Mouse (Mus musculus): Measurements from ENCODE around the gene Psmc5. TPM values are rescaled to one million over a fixed set of nuclear protein-coding genes. Genes with fewer than 3 reads are reported as not detected.
A peak's percentile ranks its signal among the peaks of the same experiment; 100 is the strongest.
"Not testable (repeated sequence)": the region's sequence is repeated elsewhere in the genome, so short reads cannot be mapped to it uniquely, and the experiment has no call there.

Gene Psmc5
- total RNA-seq (2021): 150 and 151 TPM in 2 replicates
- long read RNA-seq, transcript Psmc5-201 (11 exons, 1,316 nt): major isoform, 266 of 289 reads
- long read RNA-seq, transcript Psmc5-202 (10 exons, 1,394 nt): minor isoform, 6 of 289 reads
- long read RNA-seq, partial matches to known transcripts: 8 of 289 reads
- long read RNA-seq, other reads (novel, unspliced or antisense): 9 of 289 reads

DNA sequence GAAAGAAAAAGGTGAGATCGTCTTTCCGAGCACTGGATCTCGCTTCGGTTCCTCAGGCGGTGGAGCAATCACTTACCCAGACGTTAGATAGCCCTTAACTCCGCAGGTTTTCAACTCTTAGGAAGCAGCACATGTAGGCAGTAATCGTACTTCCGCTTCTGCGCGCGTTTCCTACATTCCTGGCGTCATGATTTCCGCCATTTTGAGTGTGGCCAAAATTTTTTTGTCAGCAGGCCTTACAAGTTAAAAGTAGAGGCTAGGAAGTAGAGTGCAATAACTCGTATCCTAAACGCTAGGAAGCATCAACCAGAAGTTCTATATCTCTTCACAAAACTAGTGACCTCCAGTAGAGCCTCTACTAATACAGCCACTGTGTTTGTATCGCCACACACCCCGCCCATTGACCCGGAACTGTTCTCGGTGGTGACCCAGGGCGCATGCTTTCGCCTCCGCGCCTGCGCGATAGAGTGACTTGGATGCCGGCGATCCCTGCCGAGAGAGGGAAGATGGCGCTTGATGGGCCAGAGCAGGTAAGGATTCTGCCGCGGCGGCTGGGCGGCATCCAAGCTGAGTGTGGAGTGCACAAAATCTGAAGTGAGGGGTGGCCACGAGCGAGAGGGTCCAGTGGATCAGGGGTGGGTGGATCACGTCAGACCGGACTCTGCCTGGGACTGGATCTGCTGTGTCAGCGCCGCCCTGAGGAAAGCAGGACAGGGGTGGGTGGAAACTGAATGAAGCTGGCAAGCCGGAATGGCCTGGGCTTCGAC lies at the start of gene Psmc5, which contains the start of gene Ftsj3:
Gene Psmc5 (plus strand): TSS at position 470 of the 767 bp plus-strand sequence.
Gene Ftsj3 (minus strand): TSS at position 395 of the 767 bp plus-strand sequence.
- peak; percentile 99 for DNase-seq

DNA sequence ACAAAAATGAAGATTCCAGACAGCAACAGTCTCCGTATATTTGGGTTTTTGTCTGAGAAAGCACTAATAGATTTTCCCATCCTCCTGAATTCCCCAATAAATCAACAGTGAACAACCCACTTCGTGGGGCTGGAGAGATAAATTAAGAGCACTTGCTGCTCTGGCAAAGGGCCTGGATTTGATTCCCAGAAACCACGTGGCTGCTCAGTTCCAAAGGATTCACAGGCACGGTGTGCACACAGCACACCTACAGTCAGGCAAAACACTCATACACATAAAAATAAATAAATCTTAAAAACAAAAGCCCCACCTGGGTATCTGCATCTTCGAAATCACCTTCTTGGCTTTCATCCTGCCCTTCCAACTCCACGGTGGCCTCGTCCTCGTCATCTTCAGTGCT lies 43.2 kb upstream of the Psmc5 start:
- no peak for DNase-seq

DNA sequence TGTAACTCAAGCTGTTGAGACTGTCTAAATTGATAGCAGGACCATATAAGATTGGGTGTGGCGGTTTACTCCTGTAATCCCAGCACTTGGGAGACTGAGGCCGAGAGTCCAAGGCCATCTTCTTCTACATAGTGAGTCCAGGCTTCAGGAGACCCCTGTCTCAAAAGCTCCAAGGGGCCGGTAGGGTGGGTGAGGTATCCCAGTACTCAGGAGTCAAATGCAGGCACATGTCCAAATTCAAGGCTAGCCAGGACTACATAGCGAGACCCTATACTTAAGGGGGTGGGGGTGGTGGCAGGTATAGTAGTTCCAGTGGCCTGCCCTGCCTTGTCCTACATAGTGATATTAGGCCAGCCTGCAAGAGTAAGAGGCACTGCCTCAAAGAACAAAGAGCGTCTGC lies 41.1 kb upstream of the Psmc5 start:
- no peak for DNase-seq

DNA sequence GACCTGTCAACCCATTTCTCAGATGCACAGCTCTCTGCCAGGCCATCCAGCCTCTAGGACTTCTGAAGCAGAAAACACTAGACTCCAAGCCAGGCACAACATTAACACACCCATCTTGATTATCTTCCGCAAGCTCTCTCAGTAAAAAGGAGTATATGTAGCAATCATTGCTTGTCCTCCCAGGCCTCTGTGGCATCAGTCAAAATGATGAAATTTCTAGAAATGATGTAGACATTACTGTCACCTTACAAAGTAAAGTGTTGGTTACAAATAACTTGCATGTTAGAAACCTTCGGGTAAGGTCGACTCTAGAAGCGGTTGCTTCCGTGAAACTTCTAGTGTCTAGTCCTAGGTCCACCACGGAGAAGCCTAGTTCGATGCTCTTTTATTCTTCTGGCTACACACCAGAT lies 40.5 kb upstream of the Psmc5 start:
- no peak for DNase-seq

DNA sequence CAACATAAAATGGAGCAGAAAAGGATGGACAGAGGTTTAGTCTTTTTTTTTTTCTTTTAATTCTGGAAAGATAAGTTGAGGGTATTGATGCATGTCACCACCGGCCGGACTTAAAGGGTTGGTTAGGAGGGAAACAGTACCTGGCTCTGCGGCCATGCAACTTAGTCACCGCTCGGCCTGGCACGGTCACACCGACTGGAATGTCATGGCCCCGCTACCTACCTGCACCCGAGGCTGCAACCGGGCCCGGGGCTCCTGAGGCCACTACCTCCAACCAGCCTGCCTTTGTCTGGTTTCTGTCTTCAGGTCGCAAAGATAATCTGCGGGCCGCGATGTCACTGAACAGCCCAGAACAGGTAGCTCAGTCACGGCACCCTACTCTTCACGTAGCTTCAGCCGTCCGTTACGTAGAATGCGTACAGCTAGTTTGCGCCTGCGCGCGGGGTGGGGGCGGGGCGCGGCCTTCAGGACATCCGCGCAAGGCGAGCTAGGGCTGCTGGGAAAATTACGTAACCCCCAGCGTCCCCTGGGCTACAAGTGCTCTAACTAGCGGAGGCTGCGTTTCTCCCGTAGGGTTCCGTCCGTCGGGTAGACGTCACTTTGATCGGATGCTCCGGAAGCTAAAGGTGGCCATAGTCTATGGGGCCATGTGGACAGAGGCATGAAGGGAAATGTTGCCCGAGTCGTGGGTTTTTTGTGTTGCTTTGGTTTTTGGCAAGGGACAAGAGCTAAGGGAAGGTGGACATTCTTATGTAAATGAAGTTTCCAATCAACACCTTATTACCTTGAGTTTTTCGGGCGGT lies 39.8 kb upstream of the Psmc5 start, which contains the start of gene Ccdc47:
Gene Ccdc47 (minus strand): TSS at position 418 of the 803 bp plus-strand sequence.
- DNase-seq: peak; percentile 90

DNA sequence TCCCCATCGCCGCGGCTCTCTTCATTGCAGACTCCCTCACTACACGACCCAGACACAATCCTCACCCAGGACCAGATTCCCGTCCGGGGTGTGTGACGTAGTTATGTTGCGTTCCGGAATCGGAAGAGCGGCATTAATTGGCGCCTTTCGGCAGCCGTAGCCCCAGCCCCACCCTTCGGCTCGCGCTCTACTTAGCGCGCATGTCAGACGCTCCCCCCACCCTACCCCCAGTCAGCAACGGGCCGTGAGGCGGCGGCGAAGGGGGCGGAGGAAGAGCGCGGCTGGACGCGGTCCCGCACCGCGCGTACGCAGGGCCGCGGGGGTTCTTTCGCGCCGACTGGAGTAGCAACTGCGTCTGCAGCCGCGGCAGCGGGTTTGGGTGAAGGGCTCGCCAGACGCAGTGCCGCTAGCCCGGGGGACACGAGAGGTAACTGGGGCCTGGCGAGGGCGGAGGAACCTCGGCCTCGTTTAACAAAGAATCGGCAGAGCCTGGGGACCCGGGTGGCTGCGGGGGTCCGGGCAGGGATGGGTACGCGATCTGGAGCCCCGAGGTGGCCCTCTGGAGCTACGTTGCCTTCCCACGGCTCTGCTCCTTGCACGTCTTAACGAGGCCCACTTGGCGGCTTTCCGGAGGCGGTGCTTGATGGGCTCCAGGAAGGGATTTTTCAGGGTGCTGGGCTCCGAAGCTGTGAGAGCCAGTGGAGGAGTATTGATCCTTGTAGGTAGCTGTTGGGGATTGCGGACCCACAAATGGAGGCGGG lies 39.0 kb upstream of the Psmc5 start, which contains the start of gene Ddx42:
Gene Ddx42 (plus strand): TSS at position 197 of the 761 bp plus-strand sequence.
- DNase-seq: peak; percentile 89

DNA sequence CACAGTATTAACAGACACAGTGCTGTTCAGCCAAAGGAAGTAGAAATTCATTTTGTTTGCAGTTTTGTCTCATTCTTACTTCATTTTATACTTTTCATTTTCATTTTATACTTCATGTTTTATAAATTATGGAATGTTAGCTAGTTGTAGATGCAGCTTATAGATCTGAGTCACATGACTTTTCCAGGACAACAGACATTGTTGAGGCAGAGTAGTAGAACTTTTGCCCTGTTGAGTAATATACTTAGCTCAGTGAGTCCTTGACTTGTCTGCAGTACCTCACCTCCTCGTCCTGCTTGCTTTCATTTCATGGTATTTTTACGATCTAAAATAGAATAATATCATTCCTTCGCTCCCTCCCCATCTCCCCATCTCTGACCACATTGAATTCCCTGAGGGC lies 35.4 kb upstream of the Psmc5 start:
- DNase-seq: no peak

DNA sequence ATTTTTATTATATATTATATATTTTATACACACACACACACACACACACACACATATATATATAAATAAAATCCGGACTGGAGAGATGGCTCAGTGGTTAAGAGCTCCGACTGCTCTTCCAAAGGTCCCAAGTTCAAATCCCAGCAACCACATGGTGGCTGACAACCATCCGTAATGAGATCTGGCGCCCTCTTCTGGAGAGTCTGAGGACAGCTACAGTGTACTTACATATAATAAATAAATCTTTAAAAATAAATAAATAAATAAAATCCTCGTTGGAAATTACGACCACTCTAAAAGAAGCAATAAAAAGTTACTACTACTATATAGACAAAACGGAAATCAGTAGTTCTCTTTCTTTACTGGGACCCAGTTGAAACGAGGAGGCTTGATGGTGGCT lies 22.0 kb upstream of the Psmc5 start:
- DNase-seq: not testable (repeated sequence)

DNA sequence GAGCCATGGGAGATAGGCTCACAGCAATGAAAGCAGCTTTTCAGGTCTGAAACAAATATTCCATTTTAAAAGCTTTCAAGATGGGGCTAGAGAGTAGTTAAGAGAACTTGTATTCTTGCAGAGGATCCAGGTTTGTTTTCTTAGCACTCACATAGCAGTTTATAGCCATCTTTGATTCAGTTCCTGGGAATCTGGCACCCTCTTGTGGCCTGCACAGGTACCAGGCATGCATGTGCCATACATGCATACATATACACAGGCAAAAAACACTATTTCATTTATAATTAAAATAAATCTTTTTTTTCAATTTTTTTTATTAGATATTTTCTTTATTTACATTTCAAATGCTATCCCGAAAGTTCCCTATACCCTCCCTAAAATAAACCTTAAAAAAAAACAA lies 9.1 kb upstream of the Psmc5 start:
- no peak for DNase-seq

DNA sequence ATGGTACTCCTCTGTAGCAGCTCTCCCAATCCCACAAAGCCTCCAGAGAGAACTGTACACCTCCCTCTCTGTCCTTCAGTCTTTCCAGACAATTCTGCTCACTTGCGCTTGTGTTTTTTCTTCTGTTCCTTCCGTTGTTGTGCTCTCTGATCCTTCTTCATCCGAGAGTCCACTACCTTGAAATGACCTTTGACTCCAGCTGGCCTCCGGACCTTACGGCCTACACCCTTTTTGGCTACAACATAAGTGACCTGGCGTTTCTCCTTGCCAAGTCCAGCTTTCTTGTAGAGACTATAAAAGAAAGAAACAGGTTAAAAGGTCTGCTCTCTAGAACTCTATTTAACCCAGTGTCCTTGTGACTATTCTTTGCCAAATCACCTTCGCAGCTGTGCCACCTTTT lies 6.6 kb upstream of the Psmc5 start:
- no peak for DNase-seq

DNA sequence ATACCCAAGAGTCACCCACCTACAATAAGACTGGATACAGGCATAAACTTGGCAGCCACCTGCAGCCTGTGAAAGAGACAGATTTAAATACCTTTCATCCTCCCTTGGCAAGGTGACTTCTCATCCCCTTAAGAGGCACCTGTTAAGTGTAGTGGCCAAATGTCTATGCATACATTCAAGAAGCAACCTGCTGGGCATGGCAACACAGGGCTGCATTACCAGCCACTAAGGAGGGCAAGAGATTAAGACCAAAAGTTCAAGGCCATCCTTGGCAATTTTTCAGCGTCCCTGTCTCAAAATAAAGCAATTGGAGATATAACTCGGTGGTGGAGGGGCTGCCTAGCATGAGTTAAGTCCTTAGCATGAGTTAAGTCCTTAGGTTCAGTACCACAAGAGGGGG lies 1.2 kb upstream of the Psmc5 start:
- DNase-seq: no peak

DNA sequence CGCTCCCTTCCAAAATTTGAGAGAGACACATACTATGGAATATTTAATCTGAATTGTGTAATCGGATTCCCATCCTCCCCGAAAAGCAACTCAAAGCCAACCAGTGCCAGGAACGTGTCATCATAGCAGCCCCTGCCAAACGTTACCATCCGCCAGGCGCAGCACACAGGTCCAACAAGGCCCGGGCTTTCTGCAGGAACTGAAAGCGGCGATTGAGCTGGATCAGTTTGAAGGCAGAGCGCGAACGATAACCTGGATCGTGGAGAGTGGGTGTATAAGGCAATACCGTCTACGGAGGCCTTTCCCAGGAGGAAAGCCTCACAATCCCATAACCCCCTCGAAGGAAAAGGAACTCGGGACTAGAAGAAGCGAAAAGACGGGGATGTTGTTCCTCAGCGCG lies 780 bp upstream of the Psmc5 start:
- DNase-seq: no peak

DNA sequence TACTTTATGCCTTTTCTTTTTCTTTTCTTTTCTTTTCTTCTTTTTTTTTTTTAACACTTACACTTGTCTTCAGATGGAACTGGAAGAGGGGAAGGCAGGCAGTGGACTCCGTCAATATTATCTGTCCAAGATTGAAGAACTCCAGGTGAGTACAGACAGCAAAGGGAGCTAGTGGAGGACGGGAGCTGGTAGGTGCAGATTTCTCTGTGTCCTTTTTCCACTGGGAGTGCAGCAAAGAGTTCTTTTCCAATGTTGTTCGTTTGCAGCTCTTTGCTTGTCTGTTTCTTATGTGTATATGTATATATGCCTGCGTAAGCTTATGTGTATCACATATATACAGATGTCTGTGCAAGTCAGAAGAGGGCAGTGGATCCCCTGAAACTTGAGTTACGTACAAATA lies 821 bp downstream of the Psmc5 start:
- DNase-seq: no peak

DNA sequence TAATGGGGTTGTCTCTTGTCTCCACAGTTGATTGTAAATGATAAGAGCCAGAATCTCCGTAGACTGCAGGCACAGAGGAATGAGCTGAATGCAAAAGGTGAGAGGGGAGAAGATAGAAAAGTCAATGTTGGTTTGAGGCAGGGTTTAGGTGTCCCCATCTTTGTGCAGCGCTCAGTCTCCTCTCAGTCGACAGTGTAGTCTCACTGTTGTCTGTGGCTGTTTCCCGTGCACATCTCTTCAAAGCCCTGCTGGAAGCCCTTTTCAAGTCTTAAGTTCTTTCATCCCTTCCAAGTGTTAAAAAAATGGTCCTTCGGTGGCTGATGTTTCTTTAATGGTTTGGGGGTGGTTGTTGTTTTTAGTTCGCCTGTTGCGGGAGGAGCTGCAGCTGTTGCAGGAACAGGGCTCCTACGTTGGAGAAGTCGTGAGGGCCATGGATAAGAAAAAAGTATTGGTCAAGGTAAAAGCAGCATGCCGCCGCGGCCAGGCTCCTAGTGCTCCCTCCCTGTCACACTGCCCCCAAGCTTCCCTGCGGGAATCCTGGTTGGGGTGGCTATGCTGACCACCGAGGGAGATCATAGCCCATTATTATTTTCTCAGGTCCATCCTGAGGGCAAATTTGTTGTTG lies 5.0 kb downstream of the Psmc5 start:
- no peak for DNase-seq

DNA sequence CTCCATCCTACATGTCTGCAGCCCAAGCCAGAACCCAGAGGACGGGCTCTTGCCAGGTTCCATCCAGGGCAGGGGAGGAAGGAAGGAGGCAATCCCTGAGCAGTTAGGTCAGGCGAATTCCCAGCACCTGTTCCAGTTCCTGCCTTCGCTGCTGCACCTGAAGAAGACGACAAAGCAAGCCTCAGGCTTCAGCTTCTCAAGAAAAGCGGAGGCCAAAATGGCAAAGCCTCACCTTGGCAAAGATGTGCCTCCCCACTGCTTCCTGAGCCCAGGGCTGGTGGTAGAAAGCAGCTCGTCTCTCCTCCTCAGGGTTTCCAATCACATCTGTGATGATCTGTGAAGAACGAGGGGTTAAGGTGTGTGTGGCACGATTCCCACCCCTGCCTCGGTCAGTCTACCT lies 8.0 kb downstream of the Psmc5 start:
- DNase-seq: no peak

DNA sequence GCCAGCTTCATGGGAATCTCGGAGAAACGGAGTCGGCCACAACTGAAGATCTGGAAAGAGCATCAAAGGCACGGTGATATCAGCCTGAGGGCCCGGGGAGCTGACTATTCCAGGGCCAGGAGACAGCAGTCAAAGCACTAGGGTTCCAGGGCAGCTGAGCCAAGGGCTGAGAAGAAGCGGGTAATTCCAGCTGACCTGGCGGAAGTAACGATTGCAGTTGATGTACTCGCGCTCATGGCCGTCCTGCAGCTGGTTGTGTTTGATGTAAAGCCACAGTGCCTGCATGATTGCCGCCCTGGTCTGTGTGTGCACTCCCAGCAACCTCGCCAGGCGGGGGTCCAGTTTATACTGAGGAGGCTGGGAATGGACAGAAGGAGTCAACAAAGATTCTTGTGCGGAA lies 9.0 kb downstream of the Psmc5 start:
- DNase-seq: no peak

DNA sequence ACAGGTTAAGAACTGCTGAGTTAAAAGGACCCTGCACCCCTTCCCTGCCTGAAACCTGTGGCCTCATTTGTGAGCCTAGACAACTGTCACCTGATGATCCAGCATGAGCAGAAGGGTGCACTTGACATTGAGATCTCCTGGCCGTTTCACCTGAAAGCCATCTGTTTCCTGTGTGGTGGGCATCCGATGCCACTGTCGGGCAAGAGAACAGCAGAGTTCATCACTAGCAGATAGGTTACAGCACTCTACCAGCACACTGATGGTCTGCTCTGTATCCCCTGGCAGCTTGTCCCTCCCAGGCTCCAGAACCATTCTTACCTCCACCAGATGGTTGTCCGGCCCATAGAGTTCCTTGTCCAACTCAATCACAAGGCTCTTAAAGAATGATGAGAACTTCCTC lies 9.6 kb downstream of the Psmc5 start:
- no peak for DNase-seq

DNA sequence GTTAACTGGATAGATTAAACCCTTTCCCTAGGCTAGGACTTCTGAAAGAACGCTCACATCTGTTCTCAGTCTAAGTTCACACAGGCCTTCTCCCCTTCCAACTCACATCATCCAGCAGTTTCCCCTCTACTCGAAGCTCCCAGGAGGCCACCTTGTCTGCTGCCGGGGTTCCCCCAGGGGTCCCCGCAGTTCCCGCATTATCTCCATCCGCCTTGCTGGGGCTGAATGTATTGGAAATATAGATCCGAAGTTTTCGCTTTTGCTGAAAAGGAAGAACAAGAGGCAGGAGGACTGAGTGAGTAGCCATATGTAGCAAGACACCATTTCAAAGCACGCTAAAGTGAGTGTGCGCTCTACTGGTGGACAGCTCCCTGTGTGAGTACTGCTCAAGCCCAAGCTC lies 10.5 kb downstream of the Psmc5 start:
- no peak for DNase-seq

DNA sequence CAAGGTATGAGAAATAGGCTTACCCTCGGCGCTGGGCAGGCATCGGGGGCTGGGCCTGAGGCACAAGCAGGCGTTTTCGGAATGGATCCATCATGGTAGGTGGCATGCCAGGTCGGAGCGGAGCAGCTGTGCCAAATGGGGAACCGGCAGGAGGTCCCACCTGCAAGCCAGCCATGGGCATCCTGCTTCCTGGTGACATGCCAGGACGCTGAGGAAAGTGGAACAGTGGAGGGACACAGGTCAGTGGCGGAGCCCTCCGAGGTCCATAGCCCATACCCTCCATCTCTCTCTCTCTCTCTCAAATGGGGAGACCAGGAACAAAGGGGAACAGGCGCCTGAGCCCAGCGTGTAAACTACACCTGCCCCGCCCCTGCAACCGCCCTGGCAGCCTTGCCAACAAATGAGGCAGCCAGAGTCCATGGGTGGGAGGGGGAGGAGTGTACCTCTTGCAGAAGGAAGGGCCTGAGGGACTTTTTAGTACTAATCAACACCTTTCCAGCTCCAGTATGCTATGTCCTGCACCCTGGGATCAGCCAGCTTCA lies 11.4 kb downstream of the Psmc5 start:
- DNase-seq: peak; percentile 72

DNA sequence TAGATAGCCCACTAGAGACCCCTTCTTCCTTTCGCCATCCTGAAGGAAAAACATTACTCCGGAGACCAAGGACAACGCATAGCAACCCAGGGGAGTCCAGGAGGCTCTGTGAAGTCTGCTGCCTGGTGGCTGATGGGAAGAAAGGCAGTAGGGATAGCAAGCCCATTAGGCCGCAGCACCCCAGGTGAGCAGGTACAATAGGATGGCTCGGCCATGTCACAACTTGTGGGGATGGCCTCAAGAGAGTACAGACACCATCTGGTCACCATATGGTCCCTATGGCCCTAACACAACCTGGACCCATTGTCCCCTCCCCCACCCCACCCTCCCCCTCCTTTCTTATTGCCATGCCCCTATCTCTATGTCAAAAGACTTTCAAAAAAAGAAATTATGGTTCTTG lies 11.9 kb downstream of the Psmc5 start:
- no peak for DNase-seq

DNA sequence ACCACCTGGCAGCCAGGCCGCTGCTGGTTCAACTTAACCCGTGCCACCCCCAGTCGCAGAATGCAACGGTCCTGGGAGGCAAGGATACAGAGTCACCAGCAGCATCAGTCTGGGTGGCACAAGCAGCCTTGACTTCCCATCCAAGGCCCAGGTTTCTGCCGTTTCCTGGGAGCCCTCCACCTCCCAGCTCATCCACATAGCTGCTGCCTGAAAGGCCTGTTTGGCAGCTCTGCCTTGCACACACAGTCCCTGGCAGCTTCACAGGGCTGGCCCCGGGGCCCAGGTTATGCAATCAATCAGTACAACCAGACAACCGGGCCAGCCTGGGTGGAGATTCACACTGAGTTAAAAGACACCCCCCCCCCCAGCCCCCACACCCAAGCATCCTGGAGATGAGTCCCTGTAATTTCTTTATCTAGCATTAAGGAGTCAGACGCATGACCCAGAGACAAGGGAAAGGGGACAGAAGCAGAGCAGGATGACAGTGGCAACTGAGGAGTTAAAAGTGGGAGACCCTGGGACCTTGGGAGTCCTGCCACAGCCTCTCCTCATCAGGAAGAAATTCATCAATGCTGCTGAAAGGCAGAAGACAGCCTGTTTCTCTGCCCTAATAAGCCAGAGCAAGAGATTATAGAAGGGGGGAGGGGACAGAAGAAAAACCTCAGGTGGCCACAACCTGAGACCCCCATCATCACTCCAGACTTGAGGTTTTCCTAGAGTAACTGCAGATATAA lies 12.5 kb downstream of the Psmc5 start:
- DNase-seq: peak; percentile 82
